Mouse (Mus musculus) gastrocnemius, adult 18-20 months (tissue): ENCODE data around the gene Clybl. TPM values are rescaled to one million over a fixed set of nuclear protein-coding genes. Genes with fewer than 3 reads are reported as not detected.

Source experiments
- DNase-seq: peaks from one replicate; pipeline ENCODE4 v3.0.0; 2021; ENCODE audit warnings: low spot score
- total RNA-seq, 2 experiments: library from RNA; stranded (reverse); gene quantifications; 2 replicates each; pipeline ENCODE4 v1.2.3; 2021

The Clybl gene
- total RNA-seq, 2 experiments from 2014 or later: 68.5 to 70.8 TPM

- DNase-seq: no peak
Observed at GRCm38 (mm10) chr14:122414786-122415185, 233.3 kb downstream of the Clybl start.

DNA sequence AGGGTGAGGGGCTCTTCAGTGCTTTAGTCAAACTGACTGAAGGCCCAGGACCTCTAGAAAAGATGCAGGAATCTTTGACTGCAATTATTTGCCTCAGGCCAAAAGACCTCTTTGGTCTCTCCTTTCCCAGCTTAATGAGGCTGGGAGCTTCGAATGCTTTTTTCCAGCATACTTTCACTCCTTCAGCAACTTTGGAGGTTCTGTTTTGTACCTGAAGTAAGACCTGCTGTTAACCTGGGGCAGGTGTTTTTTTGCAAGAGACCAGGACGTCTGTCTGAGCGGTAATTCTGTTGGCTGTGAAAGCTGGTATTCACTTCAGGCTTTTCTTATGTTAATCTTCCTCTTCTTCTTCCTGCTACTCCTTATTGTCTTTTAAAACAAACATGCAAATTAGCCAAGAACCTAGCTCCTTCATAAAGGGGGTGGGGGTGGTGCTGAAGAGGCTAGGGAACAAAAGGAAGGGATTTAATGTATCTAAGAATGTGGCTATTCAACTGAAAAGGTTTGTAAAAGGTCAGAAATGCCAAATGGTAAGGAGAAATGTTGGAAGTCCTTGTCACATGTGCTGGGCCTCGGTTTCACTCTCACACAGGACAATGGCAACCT, 234.8 kb downstream of the Clybl start:
- no peak for DNase-seq

- DNase-seq: no peak
Observed at GRCm38 (mm10) chr14:122424441-122424840, 242.9 kb downstream of the Clybl start.

DNA sequence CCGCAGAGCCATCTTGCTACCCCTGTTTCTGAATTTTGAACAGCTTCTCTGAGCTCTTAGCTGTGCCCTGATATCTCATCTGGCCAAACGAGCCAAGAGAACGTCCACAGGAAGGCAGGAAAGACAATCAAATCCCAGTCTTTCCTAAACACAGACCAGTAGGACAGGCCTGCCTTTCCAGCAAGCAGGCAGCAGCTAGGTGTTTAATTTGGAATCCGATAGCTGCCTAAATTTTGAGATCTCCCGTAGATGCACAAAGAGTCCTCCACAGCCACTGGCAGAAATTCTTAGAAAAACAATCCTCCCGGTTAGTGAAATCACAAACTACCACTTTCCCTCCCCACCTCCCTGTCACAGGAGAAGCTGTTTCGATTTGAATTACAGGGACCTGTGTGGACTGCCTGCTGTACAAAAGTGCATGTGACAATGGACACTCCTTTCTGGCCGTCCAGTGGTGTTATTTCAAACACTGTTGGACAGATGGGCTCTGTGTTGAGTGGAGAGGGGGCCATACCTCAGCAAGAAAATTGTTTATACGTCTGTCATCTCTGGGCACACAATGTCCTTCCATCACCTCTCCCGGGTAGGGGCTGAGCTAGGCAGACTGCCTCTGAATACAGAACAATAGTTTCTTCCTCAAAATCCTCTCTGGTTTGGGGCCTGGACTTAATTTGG, 245.2 kb downstream of the Clybl start:
- DNase-seq: no peak

GRCm38 (mm10) chr14:122427204-122427560, 245.7 kb downstream of the Clybl start:
- DNase-seq: no peak

DNA sequence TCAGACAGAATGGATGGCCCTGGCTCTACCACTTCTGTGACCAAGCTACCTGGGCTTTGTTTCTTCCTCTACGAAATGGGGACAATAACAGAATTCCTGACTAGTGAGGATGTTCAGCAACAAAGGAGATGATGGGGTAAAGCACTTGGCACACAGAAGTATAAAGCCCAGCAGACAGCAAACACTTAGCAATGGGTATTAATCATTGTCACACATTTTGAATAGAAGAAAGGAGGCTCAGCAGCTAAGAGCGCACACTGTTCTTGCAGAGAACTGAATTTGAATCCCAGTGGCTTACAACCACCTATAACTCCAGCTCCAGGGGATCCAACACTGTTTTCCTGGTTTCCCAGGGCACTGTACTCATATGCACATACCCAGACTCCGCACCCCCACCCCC, 246.2 kb downstream of the Clybl start:
- DNase-seq: no peak

DNA sequence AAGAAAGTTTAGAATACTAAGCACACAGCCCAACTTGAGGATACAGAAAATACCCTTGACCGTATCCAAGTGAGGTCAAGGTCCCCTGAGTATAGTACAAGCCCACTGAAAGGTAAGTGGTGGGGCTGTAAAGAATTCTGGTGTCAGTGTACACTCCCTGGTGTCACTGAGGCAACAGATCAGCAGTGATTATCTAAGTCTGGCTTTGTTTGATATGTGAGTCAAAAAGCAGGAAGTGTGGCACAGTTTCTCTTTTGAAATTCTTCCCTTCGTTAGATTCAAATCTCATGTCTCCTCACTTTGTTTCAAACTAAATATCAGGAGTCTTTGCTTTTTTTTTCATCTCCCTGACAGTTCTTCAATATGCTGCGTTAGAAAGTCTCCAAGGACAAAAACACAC, 251.1 kb downstream of the Clybl start:
- no peak for DNase-seq

DNA sequence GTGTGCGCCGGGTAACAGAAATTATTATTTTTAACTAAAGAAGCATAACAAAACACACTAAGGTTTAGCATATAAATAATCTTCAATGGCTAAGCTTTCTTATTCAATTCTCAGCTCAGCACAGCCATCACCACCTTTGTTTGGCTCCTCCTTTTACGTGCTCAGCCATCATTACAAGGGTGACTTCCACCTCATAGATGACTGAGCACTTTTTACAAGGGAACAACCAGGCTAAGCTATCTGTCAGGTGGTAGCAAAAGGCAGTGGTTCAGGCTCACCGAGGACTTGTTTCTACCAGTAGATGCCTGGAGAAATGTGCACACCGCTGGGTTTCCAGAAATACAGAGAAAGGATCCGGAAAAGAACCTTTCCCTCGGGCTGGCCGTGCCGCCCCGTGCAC, 252.5 kb downstream of the Clybl start:
- no peak for DNase-seq

DNA sequence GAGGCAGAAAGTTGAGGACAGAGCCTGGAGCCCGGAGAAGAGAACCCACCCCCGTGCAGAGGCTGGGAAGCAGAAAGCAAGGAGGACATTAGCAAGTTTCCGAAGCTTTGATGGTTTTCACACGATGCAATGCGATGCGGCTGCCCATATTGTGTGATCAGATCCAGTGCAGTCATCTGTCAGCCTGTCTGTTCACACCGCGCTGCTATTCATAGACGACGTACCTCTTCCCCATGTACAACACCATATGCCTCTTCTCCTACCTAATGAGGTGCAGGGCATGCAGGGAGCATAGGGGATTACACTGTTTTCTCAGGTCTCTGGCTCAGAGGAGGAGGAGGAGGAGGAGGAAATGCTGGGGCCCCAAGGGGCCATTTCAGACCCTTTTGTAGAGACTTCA, 255.3 kb downstream of the Clybl start:
- DNase-seq: no peak

DNA sequence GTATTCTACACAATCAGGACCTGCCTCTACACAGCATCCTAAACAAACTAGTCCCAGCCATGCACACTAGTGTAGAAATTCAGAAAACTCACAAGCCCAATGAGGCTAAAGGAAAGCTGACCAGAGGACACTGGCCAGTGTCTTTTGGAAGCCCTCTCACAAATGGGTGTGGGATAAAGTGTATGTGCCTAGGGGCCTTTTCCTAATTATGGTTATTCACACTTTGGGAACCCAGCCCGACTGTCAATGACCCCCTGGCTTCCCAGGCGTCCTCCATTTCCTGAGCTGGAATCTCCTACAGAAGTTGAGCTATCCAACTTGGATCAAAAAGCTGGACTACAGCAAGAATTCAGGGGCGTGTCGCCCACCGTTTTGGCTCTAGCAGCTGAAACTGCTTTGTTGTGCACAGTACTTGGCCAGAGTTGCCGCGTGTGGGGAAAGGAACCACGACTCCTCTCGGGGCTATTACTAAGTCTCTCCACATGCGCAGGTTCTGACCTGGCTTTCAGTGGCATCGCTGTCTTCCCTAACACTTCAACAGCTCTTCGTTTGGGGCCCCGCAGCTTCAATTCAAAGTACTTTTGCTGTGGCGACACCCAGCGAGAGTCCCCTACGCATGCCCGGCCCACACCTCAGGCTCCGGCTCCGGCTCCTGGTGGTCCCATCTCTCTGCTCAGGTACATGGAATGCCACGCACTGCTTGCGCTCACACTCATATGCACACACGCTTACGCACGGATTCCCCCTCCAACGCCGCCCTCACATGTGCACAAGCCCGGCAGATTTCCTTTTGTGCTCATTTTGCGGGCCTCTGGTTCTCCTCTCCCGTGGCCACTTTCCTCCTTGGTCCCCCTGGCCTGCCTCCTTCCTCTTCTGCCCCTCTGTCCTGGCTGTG, 268.3 kb downstream of the Clybl start:
- no peak for DNase-seq

- DNase-seq: no peak
Observed at GRCm38 (mm10) chr14:122450496-122451382, 269.2 kb downstream of the Clybl start, which contains the start of gene Gm5089. Gene Gm5089 (minus strand): TSS chr14:122451115.

GRCm38 (mm10) chr14:122451551-122452145, 270.1 kb downstream of the Clybl start:
- DNase-seq: no peak

Other genes with a start within 250 kb of the Clybl start
- gene Gpr183, start 216.5 kb upstream of the Clybl start, total RNA-seq: under 1 TPM in 1 of 2 experiments, not detected in 1; 0.40 TPM
- not detected for gene Timm8a2, start 147.0 kb upstream of the Clybl start, total RNA-seq
- 10 to 100 TPM; 64.4 to 65.5 TPM for gene Tm9sf2, start 74.7 kb upstream of the Clybl start, total RNA-seq